Mouse (Mus musculus) thymus, adult 2 months (tissue): ENCODE data around the gene Fanci. TPM values are rescaled to one million over a fixed set of nuclear protein-coding genes. Genes with fewer than 3 reads are reported as not detected.

Source experiments
- DNase-seq: peaks from one replicate; pipeline ENCODE4 v3.0.0; 2021
- H3K27ac ChIP-seq: fragments of 200-500 bp; 2 replicates; pipeline ENCODE4 v1.5.1; 2012; ENCODE audit warnings: low read length, control low read depth; ENCODE audit not compliant: control insufficient read depth, insufficient read depth
- H3K27me3 ChIP-seq: fragments of 200-500 bp; 2 replicates; pipeline ENCODE4 v1.6.1; 2012; ENCODE audit warnings: mild to moderate bottlenecking, low read length, moderate library complexity, mixed read lengths; ENCODE audit not compliant: control insufficient read depth, insufficient read depth
- H3K36me3 ChIP-seq: fragments of 200-500 bp; 2 replicates; pipeline ENCODE4 v1.6.1; 2012; ENCODE audit warnings: mild to moderate bottlenecking, low read length, moderate library complexity; ENCODE audit not compliant: control insufficient read depth, insufficient read depth
- H3K4me1 ChIP-seq: fragments of 200-500 bp; replicated peaks from 2 replicates; pipeline ENCODE4 v1.6.1; 2012; ENCODE audit warnings: low read length; ENCODE audit not compliant: control insufficient read depth, insufficient read depth
- H3K4me3 ChIP-seq: fragments of 200-500 bp; 2 replicates; pipeline ENCODE4 v1.5.1; 2012; ENCODE audit warnings: mild to moderate bottlenecking, low read length, control low read depth, moderate library complexity; ENCODE audit not compliant: control insufficient read depth, insufficient read depth
- CTCF ChIP-seq: fragments of 200-500 bp; IDR thresholded peaks from 2 replicates; pipeline ENCODE4 v1.5.1; 2012; ENCODE audit warnings: mild to moderate bottlenecking, control low read depth, low read length, moderate library complexity, borderline replicate concordance; ENCODE audit not compliant: control insufficient read depth, poor library complexity, insufficient read depth; ENCODE audit errors: extremely low read depth
- POLR2A ChIP-seq: fragments of 200-500 bp; IDR thresholded peaks from 2 replicates; pipeline ENCODE4 v1.6.1; 2012; ENCODE audit warnings: mild to moderate bottlenecking, low read length, control low read depth, moderate library complexity; ENCODE audit not compliant: control insufficient read depth, poor library complexity, insufficient read depth; ENCODE audit errors: extremely low read depth
- WGBS: fragments of 180-500 bp; shearing (Covaris S2); methylation state at CpG from one replicate; pipeline ENCODE4 v1.1.7; 2018; 5-methylcytosine and 5-hydroxymethylcytosine counted together
- polyA plus RNA-seq: library from polyadenylated mRNA; depleted of rRNA; stranded (reverse); fragments of >200 nt; gene quantifications from 2 replicates; pipeline ENCODE4 v1.2.3, GENCODE M21; 2012

Fanci gene
- polyA plus RNA-seq, 1 experiment, result 7.8 TPM

- 98% methylated on average over 7 of the region's 7 CpGs for WGBS
Observed at GRCm38 (mm10) chr7:79393924-79394323, 2.2 kb downstream of the Fanci start.

GRCm38 (mm10) chr7:79394666-79395065 is 2.9 kb downstream of the Fanci start:
- 96% methylated on average over 7 of the region's 7 CpGs for WGBS
- Histone ChIP-seq H3K27ac (no peak overlapping the region), H3K27me3 (no peaks in the 10 kb centered on the region), H3K4me3 (no peak overlapping the region), H3K4me1 (peaks cover 2% of the 10 kb centered on the region), H3K36me3 (no peaks in the 10 kb centered on the region)
- no peak for DNase-seq
- no peak for TF ChIP-seq CTCF

More at GRCm38 (mm10) chr7:79393924-79394323, 2.2 kb downstream of the Fanci start:
- no peak for TF ChIP-seq CTCF
- TF ChIP-seq POLR2A, result no peak
- H3K4me1 ChIP-seq, result peaks cover 2% of the 10 kb centered on the region
- H3K27ac ChIP-seq, result no peak overlapping the region
- no peaks in the 10 kb centered on the region for H3K36me3 ChIP-seq
- DNase-seq, result no peak
- no peak overlapping the region for H3K4me3 ChIP-seq
- H3K27me3 ChIP-seq, result no peaks in the 10 kb centered on the region

- Histone ChIP-seq H3K36me3 (no peaks in the 10 kb centered on the region), H3K27me3 (no peaks in the 10 kb centered on the region), H3K4me1 (peaks cover 2% of the 10 kb centered on the region), H3K4me3 (no peak overlapping the region), H3K27ac (no peak overlapping the region)
- 97% methylated on average over 7 of the region's 7 CpGs for WGBS
- TF ChIP-seq POLR2A, result no peak
- TF ChIP-seq CTCF, result no peak
- no peak for DNase-seq
Observed at GRCm38 (mm10) chr7:79395186-79395585, 3.5 kb downstream of the Fanci start.

- DNase-seq, result no peak
- Histone ChIP-seq H3K27ac (no peak overlapping the region), H3K36me3 (no peaks in the 10 kb centered on the region), H3K27me3 (no peaks in the 10 kb centered on the region), H3K4me1 (peaks cover 10% of the 10 kb centered on the region), H3K4me3 (no peak overlapping the region)
- 84% methylated on average over 10 of the region's 10 CpGs for WGBS
- TF ChIP-seq CTCF (no peak), POLR2A (no peak)
Observed at GRCm38 (mm10) chr7:79397446-79397963, 5.8 kb downstream of the Fanci start.

GRCm38 (mm10) chr7:79398426-79398825 is 6.7 kb downstream of the Fanci start:
- no peak for TF ChIP-seq POLR2A
- no peak for TF ChIP-seq CTCF
- peaks cover 8% of the 10 kb centered on the region; the same call in 1 of the 2 replicates for H3K4me1 ChIP-seq
- no peak overlapping the region for H3K4me3 ChIP-seq
- no peaks in the 10 kb centered on the region for H3K27me3 ChIP-seq
- WGBS, result 93% methylated on average over 8 of the region's 8 CpGs
- H3K36me3 ChIP-seq, result no peaks in the 10 kb centered on the region
- H3K27ac ChIP-seq, result no peak overlapping the region
- DNase-seq, result no peak

GRCm38 (mm10) chr7:79398971-79399370 is 7.2 kb downstream of the Fanci start:
- TF ChIP-seq POLR2A, result no peak
- no peak for TF ChIP-seq CTCF
- Histone ChIP-seq H3K4me3 (no peak overlapping the region), H3K27ac (no peak overlapping the region), H3K36me3 (no peaks in the 10 kb centered on the region), H3K4me1 (peaks cover 8% of the 10 kb centered on the region; the same call in 1 of the 2 replicates), H3K27me3 (no peaks in the 10 kb centered on the region)
- 96% methylated on average over 12 of the region's 12 CpGs for WGBS
- no peak for DNase-seq

- Histone ChIP-seq H3K4me3 (no peak overlapping the region), H3K27me3 (no peaks in the 10 kb centered on the region), H3K27ac (no peak overlapping the region), H3K4me1 (peaks cover 8% of the 10 kb centered on the region; the same call in 1 of the 2 replicates), H3K36me3 (no peaks in the 10 kb centered on the region)
- 94% methylated on average over 3 of the region's 3 CpGs for WGBS
- TF ChIP-seq CTCF (no peak), POLR2A (no peak)
- DNase-seq, result no peak
Observed at GRCm38 (mm10) chr7:79400296-79400695, 8.6 kb downstream of the Fanci start.
